Mouse (Mus musculus) CH12.LX (cell line): ENCODE measurements at regions not wholly inside any gene's neighbourhood (a gene's known extent, or its start where the extent isn't known, plus 50 kb on each side); places are given as distances from the start of the nearest gene placed in this dataset.

Experiments
- DNase-seq: peaks from one replicate; pipeline ENCODE4 v3.0.0-alpha.2; 2013; ENCODE audit errors: extremely low read depth
- H3K27ac ChIP-seq: 2 replicates; pipeline ENCODE4 v1.5.1; 2012; ENCODE audit warnings: low read depth, mild to moderate bottlenecking, control low read depth, moderate library complexity; ENCODE audit not compliant: insufficient read depth
- H3K27me3 ChIP-seq: replicated peaks from 2 replicates; pipeline ENCODE3; 2012; ENCODE audit warnings: inconsistent platforms
- H3K36me3 ChIP-seq, 2 experiments: replicated peaks in 1 of 2; 2 replicates each; pipeline versions ENCODE3 to v1.6.1; 2012; ENCODE audit warnings: inconsistent platforms in 1 of 2, low read length in 1 of 2, mild to moderate bottlenecking in 1 of 2, mixed read lengths in 1 of 2, moderate library complexity in 1 of 2; ENCODE audit not compliant: control insufficient read depth in 1 of 2, insufficient read depth in 1 of 2
- H3K4me1 ChIP-seq, 2 experiments: 2 replicates each; pipeline ENCODE4 v1.6.1; 2012; ENCODE audit warnings: inconsistent platforms in 1 of 2, moderate library complexity in 1 of 2; ENCODE audit not compliant: insufficient read depth in 2 of 2, control insufficient read depth in 1 of 2
- H3K4me2 ChIP-seq: 2 replicates; pipeline ENCODE4 v1.6.1; 2012; ENCODE audit warnings: low read depth, mild to moderate bottlenecking, control low read depth; ENCODE audit not compliant: poor library complexity, insufficient read depth, severe bottlenecking
- H3K4me3 ChIP-seq, 3 experiments: fragments of 150-350 bp in 1 of 3; sonication (generic) in 1 of 3; replicated peaks in 1 of 3; 2 replicates each; pipeline versions ENCODE3 to v1.5.1; 2011 to 2012; ENCODE audit warnings: low read depth in 2 of 3, low read length in 2 of 3, mild to moderate bottlenecking in 2 of 3, moderate library complexity in 2 of 3, control low read depth in 1 of 3, improper control_type of control experiment in 1 of 3, inconsistent platforms in 1 of 3, mixed read lengths in 1 of 3; ENCODE audit not compliant: poor library complexity in 1 of 3
- H3K79me2 ChIP-seq: replicated peaks from 2 replicates; pipeline ENCODE4 v1.6.1; 2012; ENCODE audit warnings: mild to moderate bottlenecking, moderate library complexity; ENCODE audit not compliant: control insufficient read depth, poor library complexity, insufficient read depth, severe bottlenecking; ENCODE audit errors: extremely low read depth
- H3K9ac ChIP-seq: 2 replicates; pipeline ENCODE4 v1.6.1; 2012; ENCODE audit warnings: low read depth, mild to moderate bottlenecking, control low read depth, moderate library complexity; ENCODE audit not compliant: insufficient read depth
- H3K9me3 ChIP-seq: replicated peaks from 2 replicates; pipeline ENCODE3; 2012; ENCODE audit warnings: low read length, inconsistent platforms, mixed read lengths
- CHD2 ChIP-seq: IDR thresholded peaks from 2 replicates; pipeline ENCODE4 v1.6.1; 2011; ENCODE audit warnings: low read length, improper control_type of control experiment
- CTCF ChIP-seq, 2 experiments: IDR thresholded peaks in 1 of 2; conservative IDR thresholded peaks in 1 of 2; 2 replicates each; pipeline ENCODE4 v1.5.1; 2011 to 2012; ENCODE audit warnings: low read depth in 2 of 2, low read length in 2 of 2, improper control_type of control experiment in 1 of 2, inconsistent platforms in 1 of 2, mild to moderate bottlenecking in 1 of 2, moderate library complexity in 1 of 2
- ETS1 ChIP-seq: conservative IDR thresholded peaks from 2 replicates; pipeline ENCODE4 v1.6.1; 2012; ENCODE audit warnings: low read depth, mild to moderate bottlenecking, inconsistent platforms, low read length, improper control_type of control experiment, moderate library complexity
- HCFC1 ChIP-seq: IDR thresholded peaks from 2 replicates; pipeline ENCODE4 v1.6.1; 2012; ENCODE audit warnings: low read depth, mild to moderate bottlenecking, inconsistent platforms, low read length, improper control_type of control experiment
- JUND ChIP-seq: conservative IDR thresholded peaks from 2 replicates; pipeline ENCODE4 v1.6.1; 2011; ENCODE audit warnings: low read depth, low read length, improper control_type of control experiment
- KAT2A ChIP-seq: IDR thresholded peaks from 2 replicates; pipeline ENCODE4 v1.6.1; 2012; ENCODE audit warnings: low read length, improper control_type of control experiment, inconsistent platforms; ENCODE audit not compliant: insufficient replicate concordance
- MAFK ChIP-seq: IDR thresholded peaks from 2 replicates; pipeline ENCODE4 v1.6.1; 2011; ENCODE audit warnings: low read length, improper control_type of control experiment; ENCODE audit not compliant: insufficient replicate concordance
- MAX ChIP-seq: IDR thresholded peaks from 2 replicates; pipeline ENCODE4 v1.6.1; 2011; ENCODE audit warnings: low read length, improper control_type of control experiment
- MEF2A ChIP-seq: IDR thresholded peaks from 2 replicates; pipeline ENCODE4 v1.6.1; 2014; ENCODE audit warnings: low read depth, mild to moderate bottlenecking, inconsistent platforms, low read length, improper control_type of control experiment, borderline replicate concordance
- POLR2A ChIP-seq: IDR thresholded peaks from 2 replicates; pipeline ENCODE4 v1.6.1; 2011; ENCODE audit warnings: low read depth, mild to moderate bottlenecking, improper control_type of control experiment, low read length
- RAD21 ChIP-seq: IDR thresholded peaks from 2 replicates; pipeline ENCODE4 v1.6.1; 2011; ENCODE audit warnings: low read depth, mild to moderate bottlenecking, low read length, improper control_type of control experiment, moderate library complexity
- SMC3 ChIP-seq: IDR thresholded peaks from 2 replicates; pipeline ENCODE4 v1.6.1; 2011; ENCODE audit warnings: low read depth, low read length, improper control_type of control experiment
- ZC3H11A ChIP-seq: IDR thresholded peaks from 2 replicates; pipeline ENCODE4 v1.6.1; 2012; ENCODE audit warnings: low read depth, mild to moderate bottlenecking, inconsistent platforms, low read length, improper control_type of control experiment
- ZNF384 ChIP-seq: IDR thresholded peaks from 2 replicates; pipeline ENCODE4 v1.6.1; 2012; ENCODE audit warnings: low read depth, low read length, improper control_type of control experiment, inconsistent platforms
- dilution Hi-C: fragments of 300-500 bp; cut with MboI; formaldehyde crosslinking; loops from 2 replicates; pipeline ENCODE4 v1.14.3; 2020; ENCODE audit warnings: low sequenced_read_pairs; ENCODE audit not compliant: extremely low pct_unique_long_range_greater_than_20kb, extremely low pct_ligation_motif_present
- in situ Hi-C: fragments of 300-500 bp; cut with MboI; formaldehyde crosslinking; loops from 3 replicates; pipeline ENCODE4 v1.14.3; 2019; ENCODE audit warnings: low sequenced_read_pairs, low pct_ligation_motif_present, low pct_unique_long_range_greater_than_20kb, mixed read lengths

DNA sequence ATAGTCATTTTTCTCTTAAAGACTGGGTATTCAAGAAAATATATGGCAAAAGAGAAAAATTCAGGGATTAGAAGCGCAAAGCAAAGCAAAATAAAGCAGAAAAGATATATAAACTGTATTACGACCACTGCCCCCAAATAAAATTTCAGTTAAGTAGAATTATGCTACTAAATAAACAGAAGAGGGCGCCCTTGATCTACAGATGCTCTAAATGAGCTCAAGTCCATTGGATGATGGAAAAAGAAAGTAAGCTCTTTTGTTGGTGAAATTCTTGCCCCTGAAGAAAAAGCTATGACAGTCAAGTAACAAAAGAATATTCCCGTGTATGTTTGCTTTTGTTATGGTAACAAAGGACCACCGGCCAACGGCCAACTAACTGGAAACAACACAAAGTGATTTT lies 165.5 kb upstream of the Stk26 start:
- no peak overlapping the region for H3K4me3 ChIP-seq
- H3K36me3 ChIP-seq: no peaks in the 10 kb centered on the region
- dilution Hi-C loops: no loop called here
- H3K27ac ChIP-seq: no peak overlapping the region
- no peaks in the 10 kb centered on the region for H3K9me3 ChIP-seq
- H3K79me2 ChIP-seq: no peaks in the 10 kb centered on the region
- TF ChIP-seq ZC3H11A (peak; percentile 2; the same call in 1 of the 2 replicates), RAD21 (peak; percentile 77), JUND (no peak), POLR2A (no peak), ZNF384 (peak; percentile 27; the same call in 1 of the 2 replicates), HCFC1 (no peak), CTCF (conservative IDR thresholded peaks at IDR 0.05 in 1 of 2, IDR thresholded peaks at IDR 0.05 in 1 of 2; ENCODE audit: low read depth in 2 of 2, low read length in 2 of 2) (peak in 1 of 2 experiments; percentile 61; a peak in 2 of 4 replicates), SMC3 (peak; percentile 59), MEF2A (no peak), MAX (no peak)
- H3K27me3 ChIP-seq: no peaks in the 10 kb centered on the region
- no peak overlapping the region for H3K9ac ChIP-seq
- in situ Hi-C loops: no loop called here
- no peak overlapping the region for H3K4me2 ChIP-seq
- no peaks in the 10 kb centered on the region for H3K4me1 ChIP-seq
- peak; percentile 53 for DNase-seq

DNA sequence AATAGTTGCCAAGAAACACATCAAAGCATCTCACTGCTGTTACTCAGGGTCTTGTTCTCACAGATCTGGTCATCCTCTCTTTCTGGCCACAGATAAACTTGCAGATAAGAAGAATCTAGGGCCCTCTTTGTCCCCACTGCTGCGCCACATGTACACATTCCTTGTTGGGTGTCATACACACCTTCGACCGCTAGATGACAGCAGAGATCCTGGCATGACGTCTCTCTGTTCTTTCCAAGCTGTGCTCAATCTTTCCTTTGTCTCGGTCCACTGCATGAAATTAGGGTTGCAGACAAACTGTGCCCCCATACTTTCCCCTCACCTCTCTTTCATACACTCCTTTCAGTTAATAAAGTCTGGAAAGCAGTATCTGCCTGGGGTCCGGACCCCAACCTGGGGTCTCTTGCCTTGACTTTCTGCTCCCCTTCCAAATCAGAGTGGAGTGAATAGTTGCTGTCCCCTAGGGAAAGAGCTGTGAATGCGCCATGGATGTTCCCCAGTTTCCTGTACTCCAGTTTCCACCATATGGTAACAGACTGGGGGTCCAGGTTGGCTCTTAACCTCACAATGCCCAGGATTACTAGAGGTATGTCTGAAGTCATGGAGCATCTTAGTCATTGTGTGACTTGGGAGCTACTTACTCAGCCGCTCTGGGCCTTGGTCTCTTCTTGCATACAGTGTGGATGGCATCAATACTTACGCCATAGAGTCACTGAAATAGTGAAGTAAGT lies 182.8 kb upstream of the Stk26 start:
- Histone ChIP-seq H3K36me3 (no peaks in the 10 kb centered on the region), H3K27ac (no peak overlapping the region), H3K4me3 (no peak overlapping the region), H3K9ac (no peak overlapping the region), H3K79me2 (no peaks in the 10 kb centered on the region), H3K9me3 (no peaks in the 10 kb centered on the region), H3K4me1 (no peaks in the 10 kb centered on the region), H3K4me2 (0 out of 2 replicates have a peak overlapping the region, but pooled peaks have one; percentile 29), H3K27me3 (no peaks in the 10 kb centered on the region)
- peak; percentile 74 to 97 for TF ChIP-seq CTCF (conservative IDR thresholded peaks at IDR 0.05 in 1 of 2, IDR thresholded peaks at IDR 0.05 in 1 of 2; ENCODE audit: low read depth in 2 of 2, low read length in 2 of 2)
- TF ChIP-seq RAD21: peak; percentile 59
- TF ChIP-seq KAT2A: no peak
- no peak for TF ChIP-seq MAFK
- TF ChIP-seq JUND: 0 out of 2 replicates have a peak, but pooled peaks have one; percentile 7
- peak; percentile 47 for TF ChIP-seq SMC3
- no peak for TF ChIP-seq CHD2
- TF ChIP-seq ETS1: no peak
- dilution Hi-C loops: no loop called here
- in situ Hi-C loops: loop anchor here (25.0 kb wide), 1 partner anchor 229 kb away; no protein-coding TSS in a partner anchor
- DNase-seq: peak; percentile 59
